Mouse (Mus musculus): ENCODE data around the gene Adamtsl3.

The Adamtsl3 gene

GRCm38 (mm10) chr7:82422561-82422960 is 87.1 kb downstream of the Adamtsl3 start:
- no peak for DNase-seq (ENCODE audit: low read depth)

DNA sequence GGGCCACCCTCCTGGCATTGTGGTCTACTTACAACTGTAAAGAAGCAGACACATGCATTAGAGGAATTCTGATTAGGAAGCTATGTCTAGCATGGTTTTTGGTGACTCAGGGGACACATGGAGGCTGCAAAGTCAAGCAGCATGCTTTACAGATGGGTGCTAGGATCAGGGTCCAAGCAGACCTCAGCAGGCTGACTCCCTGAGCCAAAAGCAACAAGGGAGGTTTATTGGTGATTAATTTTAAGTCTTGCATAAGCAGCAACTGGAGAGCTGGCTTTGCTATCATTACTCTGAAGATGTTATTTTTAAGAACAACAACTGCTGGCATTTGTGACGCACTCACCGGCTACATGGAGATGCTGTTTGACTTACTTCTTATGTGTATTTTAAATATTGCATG is 88.1 kb downstream of the Adamtsl3 start:
- DNase-seq (ENCODE audit: low read depth): no peak

- DNase-seq (ENCODE audit: low read depth): no peak
Measured at GRCm38 (mm10) chr7:82424281-82424680, 88.8 kb downstream of the Adamtsl3 start.

DNA sequence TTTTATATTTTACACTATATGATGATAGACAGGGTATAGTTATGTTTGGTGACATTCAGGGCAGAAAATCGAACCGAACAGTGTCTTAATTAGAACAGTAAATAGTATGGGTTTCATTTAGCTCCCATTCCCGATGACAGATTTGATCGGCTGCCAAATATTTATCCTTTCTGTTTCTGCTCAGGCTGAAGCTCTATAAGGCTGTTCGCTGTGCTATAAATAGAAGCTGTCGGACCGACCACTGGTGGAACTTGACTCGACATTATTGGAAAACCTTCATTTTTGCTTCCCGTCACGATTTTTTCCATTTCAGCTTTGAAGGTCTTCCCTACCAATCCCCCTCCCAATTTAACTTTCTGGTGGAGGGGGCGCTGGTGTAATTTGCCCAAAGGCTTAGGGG is 89.9 kb downstream of the Adamtsl3 start:
- DNase-seq (ENCODE audit: low read depth): no peak

DNA sequence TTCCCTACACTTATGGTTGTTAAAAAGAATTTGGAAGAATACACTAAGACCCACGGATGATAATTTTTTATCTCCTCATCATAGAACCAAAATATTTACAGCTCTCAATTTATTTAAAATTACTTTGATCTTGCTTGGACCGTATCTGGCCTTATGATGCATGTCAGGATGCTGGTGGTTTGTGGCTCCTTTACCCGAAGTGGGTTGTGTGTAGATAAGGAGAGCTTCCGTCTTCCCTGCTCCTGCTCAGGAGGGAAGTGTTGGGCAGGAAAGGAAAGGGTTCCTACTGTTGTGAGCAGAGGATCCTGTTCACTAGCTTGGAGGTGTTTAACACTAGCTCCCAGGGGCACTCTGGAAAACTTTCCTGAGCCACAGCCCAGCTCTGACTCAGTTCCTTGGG is 94.0 kb downstream of the Adamtsl3 start:
- no peak for DNase-seq (ENCODE audit: low read depth)

DNA sequence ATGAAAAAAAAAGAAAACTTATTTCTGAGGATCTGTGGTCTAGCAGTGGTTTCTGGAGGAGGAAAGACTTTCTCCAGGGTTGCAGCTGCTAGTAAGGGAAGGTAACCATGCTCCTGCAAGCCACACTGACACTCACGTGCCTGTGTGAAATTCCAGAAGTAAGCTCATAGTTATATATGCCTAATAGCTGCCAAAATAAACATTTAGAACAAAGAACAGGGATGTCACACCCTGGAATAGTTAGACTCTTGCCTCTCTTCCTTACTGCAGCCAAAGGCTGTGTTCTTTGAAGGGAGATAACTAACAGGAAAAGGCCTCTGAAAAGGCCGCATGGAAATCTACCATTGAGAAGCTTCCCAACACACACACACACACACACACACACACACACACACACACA is 96.1 kb downstream of the Adamtsl3 start:
- DNase-seq (ENCODE audit: low read depth): no peak

DNA sequence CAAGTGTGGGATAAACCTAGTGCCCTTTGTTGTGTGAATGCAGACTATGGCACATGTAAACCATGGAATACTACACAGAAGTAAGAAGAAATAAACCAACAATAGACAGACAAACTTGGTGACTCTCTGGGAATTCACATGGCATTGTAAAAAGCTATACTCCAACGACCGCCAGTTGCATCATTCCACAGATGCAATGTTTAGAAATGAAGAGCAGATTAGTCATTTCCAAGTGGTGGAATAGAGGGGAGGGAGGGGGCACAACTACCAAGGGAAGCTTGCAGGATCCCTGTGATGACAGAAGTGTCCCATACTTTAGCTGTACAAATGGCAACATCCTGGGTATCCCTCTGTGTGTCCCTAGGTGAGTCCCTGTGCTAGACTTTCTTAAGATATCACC is 97.7 kb downstream of the Adamtsl3 start:
- no peak for DNase-seq (ENCODE audit: low read depth)

GRCm38 (mm10) chr7:82458376-82458775 is 122.9 kb downstream of the Adamtsl3 start:
- no peak for DNase-seq (ENCODE audit: low read depth)

GRCm38 (mm10) chr7:82462921-82463523 is 127.5 kb downstream of the Adamtsl3 start:
- no peak for DNase-seq (ENCODE audit: low read depth)

- no peak for DNase-seq (ENCODE audit: low read depth)
Measured at GRCm38 (mm10) chr7:82464364-82464763, 128.9 kb downstream of the Adamtsl3 start.

- no peak for DNase-seq (ENCODE audit: low read depth)
Measured at GRCm38 (mm10) chr7:82465437-82465836, 129.9 kb downstream of the Adamtsl3 start.

DNA sequence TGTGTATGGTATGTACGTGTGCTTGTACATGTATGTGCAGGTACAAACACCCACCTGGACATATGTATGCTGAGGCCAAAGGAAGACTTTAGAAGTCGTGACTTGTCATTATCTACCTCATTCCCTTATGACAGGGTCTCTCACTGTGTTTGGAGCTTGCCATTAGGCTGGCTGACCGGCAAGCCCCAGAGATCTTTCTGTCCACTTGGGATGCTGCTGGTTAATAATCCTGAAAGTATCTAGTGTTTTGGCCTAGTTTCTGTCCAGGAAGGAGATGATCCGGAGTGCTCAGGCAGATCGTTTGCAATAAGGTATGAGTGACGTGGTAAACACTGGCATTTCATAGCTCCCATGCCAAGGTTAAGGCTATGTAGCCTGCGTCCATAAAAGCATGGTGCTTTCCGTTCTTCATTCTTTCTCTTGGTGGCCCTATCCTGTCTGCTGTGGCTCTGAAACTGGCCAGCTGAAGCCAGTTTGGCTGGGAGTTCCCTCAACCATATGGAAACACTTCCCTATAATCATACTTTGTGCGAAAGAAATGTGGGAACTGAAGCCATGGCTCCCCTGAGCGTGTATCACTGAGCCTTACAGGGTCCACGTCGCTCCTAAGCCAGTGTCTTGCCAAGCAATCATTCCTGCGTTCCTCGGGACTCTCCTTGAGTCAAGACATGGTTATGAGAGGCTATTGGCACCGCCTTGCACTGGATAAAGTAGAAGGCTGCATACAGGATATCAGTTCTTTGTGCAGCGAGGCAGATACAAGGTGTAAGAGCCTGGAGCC is 141.1 kb downstream of the Adamtsl3 start:
- DNase-seq (ENCODE audit: low read depth): no peak

- DNase-seq (ENCODE audit: low read depth): no peak
Measured at GRCm38 (mm10) chr7:82478461-82478860, 143.0 kb downstream of the Adamtsl3 start.

DNA sequence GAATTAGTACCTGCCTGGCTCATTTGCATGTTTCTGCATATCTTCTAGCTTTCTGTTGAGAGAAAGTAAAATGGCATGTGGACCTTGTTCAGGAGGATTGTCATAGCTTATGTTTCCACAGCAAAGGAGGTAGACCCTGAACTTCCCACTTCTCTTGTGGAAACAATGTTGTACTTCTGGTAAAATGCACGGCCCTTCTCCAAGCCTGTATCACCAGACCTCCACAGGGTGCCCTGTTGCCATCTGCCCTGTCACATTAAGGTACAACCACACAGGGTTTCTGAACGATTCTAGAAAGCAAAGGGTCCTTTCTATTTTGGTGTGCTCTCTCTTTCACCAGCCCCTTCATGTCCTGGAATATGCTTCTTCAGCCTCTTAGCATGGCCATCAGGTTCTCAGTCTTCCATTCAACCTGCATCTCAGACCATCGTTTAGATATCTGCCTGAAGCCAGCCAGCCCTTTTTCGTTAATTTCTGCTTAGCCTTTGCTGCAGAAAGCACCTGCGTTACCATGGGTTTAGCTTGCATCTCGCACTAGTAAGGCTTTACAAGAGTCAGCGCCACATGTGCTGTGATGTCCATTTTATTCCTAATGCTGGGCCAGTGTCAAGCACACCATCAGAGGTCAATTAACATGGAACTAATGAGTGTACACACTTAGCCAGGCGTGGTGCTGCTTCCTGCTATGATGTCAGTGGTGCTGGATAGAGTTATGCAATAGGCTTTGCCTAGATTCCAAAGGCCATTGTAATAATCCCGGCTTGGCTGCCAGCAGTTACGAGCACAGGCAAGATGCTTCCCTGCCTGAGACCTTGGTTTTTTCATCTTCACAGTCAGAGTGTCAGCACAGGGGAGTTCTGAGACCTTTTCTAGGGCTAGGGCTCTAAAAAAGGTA is 143.6 kb downstream of the Adamtsl3 start:
- no peak for DNase-seq (ENCODE audit: low read depth)

DNA sequence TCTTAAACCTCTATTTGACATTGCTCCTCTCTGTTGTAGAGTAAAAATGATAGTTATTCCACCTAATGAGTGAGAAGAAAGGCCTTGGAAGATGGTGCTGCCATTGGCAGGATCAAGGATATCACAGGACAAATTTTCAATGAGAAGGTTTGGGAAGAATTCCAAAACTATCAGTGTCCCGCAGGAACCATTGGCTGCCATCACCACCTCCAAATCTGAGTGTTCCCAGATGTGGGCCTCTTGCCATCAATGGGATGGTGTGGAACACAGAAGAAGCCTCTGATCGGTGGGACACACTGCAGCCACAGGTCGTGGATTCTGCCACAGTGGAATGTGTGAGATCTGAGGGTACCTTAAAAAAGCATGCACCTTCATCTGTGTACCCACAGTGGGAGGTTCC is 147.9 kb downstream of the Adamtsl3 start:
- DNase-seq (ENCODE audit: low read depth): no peak

DNA sequence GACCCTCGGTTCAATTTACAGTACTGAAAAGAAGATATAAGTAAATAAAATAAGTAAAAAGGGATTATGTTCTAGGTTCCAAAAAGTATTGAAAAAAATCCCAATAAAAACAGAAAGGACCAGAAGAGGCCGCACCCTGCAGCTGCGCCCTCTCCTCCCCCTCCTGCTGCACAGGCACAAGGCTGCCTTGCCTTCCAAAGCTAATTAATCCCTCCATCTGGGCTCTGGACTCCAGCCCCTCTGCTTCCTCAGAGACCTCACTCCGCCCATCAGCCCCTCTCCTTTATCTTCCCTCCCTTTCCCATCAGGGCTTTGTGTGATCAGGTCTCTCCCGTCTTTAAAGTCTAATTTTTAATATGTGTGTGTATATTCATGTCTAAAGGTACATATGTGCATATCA is 149.3 kb downstream of the Adamtsl3 start:
- no peak for DNase-seq (ENCODE audit: low read depth)

DNA sequence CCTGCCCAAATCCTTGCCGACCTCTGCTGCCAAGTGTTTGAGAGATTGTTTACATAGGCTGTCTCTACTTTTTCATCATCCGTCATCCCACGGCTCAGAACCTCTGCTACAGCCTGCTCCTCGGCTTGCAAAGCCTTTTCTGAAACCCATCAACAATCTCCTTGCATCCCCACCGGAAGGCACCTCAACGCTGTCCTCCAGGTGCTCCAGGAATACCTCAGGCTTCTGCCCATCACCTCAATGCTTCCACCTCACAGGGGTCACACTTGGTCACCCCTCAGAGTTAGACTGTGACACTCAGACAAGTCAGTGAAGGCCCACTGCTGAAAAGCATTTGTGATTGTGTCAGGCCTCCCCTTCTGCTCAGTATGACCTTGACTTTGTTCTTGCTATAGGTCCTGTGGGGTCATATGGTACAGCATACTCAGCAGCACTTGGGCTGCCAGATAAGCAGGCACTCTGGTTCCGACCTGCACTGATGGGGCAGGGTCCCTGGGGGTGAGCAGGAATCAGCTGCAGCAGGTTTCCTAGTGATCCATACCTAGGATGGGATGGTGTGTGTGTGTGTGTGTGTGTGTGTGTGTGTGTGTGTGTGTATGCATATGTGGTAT is 150.0 kb downstream of the Adamtsl3 start:
- DNase-seq (ENCODE audit: low read depth): no peak

DNA sequence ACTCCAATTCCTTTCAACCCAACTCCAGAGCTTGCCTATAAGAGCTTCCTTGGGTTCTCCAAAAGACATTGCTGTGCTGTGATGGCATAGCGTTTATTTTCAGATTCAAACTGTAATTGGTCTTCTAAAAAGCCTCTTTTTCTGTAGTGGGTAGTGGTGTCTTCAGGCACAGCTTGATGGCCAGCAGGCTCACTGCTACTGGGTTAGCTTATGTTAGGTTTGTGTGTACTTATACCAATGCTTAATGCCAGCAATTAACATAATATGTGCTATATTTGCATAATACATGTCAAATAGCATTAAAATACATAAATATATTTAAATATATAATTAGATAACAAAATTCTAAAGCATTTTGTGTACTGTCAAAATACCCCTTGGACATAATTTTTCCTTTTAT is 155.5 kb downstream of the Adamtsl3 start:
- no peak for DNase-seq (ENCODE audit: low read depth)

DNA sequence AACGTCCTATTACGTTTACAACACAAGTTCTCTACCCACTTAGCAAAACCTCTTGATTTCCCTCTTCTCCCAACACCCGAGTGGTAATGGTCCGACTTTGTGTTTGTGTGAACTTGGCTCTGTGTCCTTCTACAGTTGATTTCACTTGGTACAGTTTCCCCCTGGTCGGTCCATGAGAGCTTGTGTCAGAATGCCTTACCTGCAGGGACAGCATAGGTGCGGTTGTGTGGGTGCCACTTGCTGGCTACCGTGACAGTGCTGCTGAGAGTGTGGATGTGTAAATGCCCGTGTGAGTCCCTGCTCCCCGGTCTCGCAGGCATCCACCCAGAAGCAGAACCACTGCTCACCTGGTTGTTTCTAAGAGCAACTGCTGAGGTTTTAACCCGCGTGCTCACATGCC is 157.4 kb downstream of the Adamtsl3 start:
- DNase-seq (ENCODE audit: low read depth): no peak

DNA sequence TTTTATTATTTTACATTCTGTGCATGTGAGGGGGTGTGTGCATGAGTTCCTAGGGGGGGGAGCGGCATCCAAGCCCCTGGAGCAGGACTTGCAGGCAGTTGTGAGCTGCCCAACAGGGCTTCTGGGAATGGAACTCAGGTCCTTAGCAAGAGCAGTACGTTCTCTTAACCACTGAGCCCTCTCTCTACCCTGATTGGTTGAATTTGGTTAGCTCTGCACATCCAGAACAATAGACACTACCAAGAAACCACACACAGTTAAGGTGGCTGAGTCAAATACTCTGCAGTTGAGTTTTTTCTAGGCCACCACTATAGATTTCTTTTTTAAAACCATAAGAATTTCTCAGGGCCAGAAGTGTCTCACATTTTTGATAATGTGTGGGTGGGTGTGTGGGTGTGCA is 158.7 kb downstream of the Adamtsl3 start:
- DNase-seq (ENCODE audit: low read depth): no peak

- DNase-seq (ENCODE audit: low read depth): no peak
Measured at GRCm38 (mm10) chr7:82497064-82497463, 161.6 kb downstream of the Adamtsl3 start.

DNA sequence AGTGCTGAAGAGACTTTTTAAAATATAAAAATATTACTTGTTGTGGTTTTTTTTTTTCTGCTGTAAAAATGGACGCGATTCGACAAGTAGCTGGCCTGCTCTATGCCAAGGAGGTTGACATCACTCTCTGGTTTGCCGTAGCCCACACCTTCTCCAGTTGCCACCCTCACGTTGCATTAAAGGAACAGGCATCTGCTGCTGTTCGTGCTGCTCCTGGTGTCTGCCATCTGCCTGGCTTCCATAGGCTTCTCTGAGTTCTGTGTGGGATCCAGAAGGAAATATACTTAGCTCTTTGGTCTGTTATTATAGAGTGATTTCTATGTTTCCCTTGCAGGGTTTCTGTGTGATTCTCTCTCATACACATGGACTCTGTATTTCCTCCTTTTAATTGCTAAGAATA is 165.8 kb downstream of the Adamtsl3 start:
- DNase-seq (ENCODE audit: low read depth): no peak
